Mouse (Mus musculus) layer of hippocampus, postnatal 10 days (tissue): ENCODE results near the gene Pitpnc1. TPM values are rescaled to one million over a fixed set of nuclear protein-coding genes. Genes with fewer than 3 reads are reported as not detected.

Experiments used
- DNase-seq, 2 experiments: peaks; one replicate each; pipeline ENCODE4 v3.0.0; 2021; ENCODE audit warnings: low spot score in 2 of 2
- total RNA-seq, 2 experiments: library from RNA; stranded (reverse); gene quantifications; 2 replicates each; pipeline ENCODE4 v1.2.3; 2021

The Pitpnc1 gene
- total RNA-seq, 2 experiments from 2014 or later, result 60.3 to 65.2 TPM

- no peak for DNase-seq
Measured at GRCm38 (mm10) chr11:107410090-107410732, 60.3 kb downstream of the Pitpnc1 start.

- DNase-seq, result no peak
Measured at GRCm38 (mm10) chr11:107408886-107409285, 61.6 kb downstream of the Pitpnc1 start.

- DNase-seq, result no peak
Measured at GRCm38 (mm10) chr11:107407698-107408097, 62.8 kb downstream of the Pitpnc1 start.

DNA sequence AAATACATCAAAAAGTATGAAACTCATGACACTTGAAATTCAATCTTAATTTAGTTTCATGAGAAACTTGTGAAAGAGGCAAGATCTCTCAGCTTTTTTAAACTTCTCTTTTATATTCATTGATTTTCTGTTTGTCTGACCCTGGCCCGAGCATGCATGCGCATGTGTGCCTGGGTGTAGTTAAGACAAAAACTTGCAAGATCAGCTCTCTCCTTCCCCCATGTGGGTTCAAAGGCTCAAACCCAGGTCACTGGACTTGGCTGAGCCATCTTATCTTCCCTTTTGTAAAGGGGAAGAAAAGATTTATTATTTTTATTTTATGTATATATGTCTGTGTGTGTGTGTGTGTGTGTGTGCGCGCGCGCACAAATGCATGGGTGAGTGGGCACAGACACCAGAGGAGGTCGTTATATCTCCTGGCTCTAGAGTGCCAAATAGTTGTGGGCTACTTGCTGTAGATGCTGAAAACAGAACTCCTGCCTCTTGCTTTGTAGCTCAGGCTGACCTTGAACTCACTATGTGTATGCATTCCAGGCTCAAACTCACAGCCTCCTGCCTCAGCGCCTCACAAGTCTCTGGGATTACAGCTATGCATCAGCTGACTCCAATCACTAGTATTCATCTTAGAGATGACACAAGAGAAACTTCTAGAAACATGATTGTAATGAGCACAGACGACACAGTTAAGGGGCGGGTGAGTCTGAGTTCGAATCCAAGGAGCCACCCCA is 64.7 kb downstream of the Pitpnc1 start:
- DNase-seq, result no peak

- no peak for DNase-seq
Measured at GRCm38 (mm10) chr11:107403309-107403708, 67.2 kb downstream of the Pitpnc1 start.

DNA sequence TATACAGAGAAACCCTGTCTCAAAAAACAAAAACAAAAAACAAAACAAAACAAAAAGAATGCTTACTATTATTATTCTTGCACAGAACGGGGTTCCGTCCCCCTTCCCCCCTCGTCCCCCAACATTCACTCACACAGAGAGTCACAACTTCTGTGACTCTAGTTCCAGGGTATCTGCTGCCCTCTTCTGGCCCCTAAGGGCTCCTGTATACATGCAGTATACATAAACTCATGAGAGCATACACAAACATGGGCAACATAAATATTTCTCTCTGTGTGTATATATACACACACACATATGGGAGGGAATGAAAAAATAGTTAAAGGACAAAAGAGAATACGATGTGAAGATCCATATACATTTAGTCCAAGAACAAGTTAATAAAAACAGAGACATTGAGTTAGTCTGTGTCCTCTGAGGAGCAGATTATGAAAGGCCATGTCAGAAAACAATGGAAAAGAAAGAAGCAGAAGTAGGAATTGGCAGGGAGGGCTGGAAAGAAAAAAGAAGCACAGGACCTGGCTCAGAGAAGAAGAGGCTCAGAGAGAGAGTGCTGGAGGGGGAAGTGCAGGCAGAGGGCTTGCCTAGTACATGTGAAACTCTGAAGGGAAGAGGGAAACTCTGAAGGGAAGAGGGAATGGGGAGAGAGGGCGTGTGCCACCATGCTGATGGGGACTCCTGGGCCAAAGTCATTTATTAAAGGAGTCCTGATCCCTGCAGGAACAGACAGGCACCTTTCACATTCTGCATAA is 68.5 kb downstream of the Pitpnc1 start:
- DNase-seq, result no peak

DNA sequence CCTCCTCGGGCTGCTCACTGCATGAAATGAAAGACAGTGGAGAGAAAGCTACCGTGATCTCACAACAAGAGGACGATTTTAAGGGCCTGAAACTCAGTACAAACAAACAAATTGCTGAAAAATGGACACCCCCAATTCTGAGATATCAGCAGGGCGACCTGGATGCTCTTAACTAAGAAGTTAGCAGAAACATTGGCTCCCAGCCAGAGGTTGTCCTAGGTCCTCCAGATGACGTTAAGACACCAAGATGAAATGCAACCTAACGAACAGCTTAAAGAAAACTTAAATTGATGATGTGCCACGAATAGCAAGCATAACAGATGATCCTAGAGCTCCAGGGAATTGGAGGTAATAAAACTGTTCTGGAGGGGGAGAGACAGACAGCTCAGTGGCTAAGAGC is 69.7 kb downstream of the Pitpnc1 start:
- DNase-seq, result no peak

DNA sequence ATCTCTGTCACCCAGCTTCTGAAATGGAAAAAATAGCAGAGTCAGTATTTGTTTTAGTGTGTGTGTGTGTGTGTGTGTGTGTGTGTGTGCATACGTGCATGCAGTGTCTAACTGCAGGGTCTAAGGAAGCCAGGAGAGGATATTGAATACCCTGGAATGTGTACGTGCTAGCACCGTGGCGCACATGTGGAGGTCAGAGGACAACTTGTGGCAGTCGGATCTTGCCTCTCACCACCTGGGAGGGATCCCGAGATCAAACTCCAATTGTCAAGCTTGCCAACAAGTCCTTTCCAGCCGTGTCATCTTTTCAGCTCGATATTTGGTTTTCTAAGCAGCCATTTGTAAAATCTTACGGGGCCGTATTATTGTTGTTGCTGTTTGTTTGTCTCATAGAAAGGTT is 70.5 kb downstream of the Pitpnc1 start:
- DNase-seq, result no peak

GRCm38 (mm10) chr11:107397326-107397998 is 73.0 kb downstream of the Pitpnc1 start:
- DNase-seq, result no peak

DNA sequence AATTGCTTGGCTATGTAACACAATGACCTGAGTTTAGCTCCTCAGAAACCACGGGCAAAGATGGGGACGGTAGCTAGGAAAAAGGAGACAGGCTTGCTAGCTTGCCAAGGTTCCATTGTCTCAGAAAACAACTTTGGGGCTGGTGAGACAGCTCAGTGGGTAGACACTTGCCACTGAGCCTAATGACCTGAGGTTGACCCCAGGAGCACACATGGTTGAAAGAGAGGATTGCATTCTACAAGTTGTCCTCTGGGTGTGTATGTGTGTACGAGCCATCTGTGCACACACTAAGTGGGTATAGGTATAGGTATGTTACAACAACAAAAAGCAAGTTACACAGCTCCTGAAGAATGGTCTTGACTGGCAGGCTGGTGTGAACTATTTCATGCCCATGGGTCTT is 76.3 kb downstream of the Pitpnc1 start:
- no peak for DNase-seq

- DNase-seq, result peak; percentile 53 to 59
Measured at GRCm38 (mm10) chr11:107393828-107394165, 76.7 kb downstream of the Pitpnc1 start.

DNA sequence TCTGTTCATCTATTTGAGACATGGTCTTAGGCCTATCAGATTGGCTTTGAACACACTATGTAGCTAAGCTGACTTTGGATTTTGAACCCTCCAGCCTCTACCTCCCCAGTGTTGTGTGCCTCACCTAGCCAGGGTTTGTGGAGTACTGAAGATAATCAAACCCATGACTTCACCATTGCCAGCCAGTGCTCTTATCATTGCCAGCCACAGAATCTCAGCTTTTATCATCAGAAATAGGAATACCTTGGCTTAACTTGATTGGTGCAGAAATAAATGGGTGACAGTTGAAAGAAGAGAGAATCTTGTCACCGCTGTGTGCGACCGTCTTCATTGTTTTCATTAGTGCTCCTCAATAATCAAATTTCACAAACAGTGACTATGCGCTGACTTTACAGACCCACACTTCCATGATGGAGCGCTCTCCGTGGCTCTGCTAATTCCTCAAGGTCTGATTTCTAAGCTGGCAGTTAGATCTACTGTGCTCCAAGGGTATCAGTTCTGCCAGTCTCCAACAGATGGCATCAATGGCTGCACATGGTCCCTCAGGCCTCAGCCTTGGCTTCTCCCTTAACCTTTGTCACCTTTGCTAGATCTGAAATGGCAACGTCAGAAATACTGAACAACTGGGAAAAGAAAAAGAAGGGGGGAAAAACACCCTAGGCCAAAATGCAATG is 77.2 kb downstream of the Pitpnc1 start:
- no peak for DNase-seq

DNA sequence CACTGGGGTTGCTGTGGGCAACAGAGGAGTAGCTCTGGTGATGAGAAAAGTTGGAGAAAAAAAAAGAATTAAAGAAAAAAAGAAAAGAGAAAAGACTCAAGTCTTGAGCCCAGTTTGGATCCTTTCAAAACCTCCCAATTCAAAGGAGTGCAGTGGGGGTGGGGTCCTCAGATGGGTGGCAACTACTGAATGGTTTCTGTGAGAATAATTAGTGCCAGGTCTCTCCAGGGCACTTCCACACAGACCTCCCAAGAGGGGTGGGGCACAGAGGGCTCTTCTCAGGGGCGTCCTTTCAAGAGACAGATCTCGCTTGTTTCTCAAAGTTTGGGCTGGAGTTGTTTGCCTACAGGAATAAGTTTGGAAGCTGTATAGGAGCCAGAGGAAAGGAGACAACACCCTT is 80.0 kb downstream of the Pitpnc1 start:
- peak; percentile 31 to 54 for DNase-seq

DNA sequence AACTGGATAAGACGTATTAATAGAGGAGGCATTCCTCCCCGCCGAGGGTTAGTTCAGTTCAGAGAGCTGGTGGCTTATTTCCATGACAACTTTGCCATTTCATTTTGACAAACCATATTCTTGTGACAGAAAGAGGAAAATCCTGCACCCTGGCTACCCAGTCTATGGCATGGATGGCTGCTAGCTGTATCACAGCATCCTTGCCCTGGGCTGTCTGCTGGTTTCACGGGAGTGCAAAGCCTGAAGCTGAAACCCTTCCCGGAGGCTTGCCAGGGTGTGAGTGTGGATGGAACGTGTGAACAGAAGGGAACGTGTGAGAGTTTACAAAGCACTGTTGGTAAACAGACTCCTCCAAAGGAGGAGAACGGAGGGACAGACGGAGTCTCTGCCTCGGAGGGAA is 80.5 kb downstream of the Pitpnc1 start:
- peak; percentile 44 to 51 for DNase-seq

- DNase-seq, result no peak
Measured at GRCm38 (mm10) chr11:107386481-107386880, 84.0 kb downstream of the Pitpnc1 start.

DNA sequence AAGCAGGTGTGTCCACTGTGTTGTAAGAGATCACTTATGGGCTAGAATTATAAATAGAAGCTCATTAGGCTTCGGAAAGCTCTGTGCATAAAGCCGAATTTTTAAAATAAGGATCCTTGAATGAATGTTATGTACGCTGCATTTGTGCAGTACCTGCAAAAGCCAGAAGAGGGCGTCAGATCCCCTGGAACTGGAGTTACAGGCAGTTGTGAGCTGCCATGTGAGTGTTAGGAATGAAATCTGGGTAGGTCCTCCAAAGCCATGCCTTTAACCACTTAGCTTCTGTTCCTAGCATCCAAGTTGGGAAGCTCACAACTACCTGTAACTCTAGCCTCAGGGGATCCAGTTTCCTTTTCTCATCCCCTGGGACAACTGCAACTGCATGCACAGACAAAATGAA is 85.2 kb downstream of the Pitpnc1 start:
- peak in 1 of 2 experiments; percentile 44 for DNase-seq

DNA sequence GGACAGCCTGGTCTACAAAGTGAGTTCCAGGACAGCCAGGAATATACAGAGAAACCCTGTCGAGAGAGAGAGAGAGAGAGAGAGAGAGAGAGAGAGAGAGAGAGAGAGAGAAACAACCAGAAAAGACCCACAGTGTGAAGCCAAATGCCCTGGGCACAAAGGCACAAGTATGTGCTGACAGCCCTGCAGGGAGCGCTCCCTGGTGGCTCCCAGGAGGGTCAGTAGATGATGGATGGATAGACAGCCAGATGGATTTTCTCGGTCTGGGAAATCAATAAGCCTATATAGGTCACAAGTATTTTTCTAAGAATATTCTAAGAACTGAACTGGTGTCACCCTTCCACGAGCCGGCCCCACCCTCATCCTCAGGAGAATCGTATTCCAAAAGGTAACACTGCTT is 86.5 kb downstream of the Pitpnc1 start:
- no peak for DNase-seq

DNA sequence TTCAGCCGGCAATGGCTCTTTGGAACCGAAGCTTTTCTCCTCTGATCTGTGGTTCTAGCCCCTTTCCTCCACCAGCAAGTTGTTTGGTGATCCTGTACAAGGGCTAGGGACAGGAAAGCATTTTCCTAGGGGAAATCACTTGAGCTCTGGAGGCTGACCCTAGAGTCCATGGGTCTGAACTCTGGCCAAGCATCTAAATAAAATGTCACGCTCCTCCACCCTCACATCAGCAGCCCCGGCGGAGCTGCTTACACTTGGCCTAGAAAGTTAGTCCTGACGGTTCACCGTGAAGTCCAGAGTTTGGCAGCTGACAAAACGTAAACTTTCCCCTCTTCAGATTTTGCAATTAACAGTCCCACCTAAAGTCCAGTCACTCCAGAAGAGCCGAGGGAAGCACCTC is 90.5 kb downstream of the Pitpnc1 start:
- no peak for DNase-seq

GRCm38 (mm10) chr11:107379089-107379845 is 91.2 kb downstream of the Pitpnc1 start:
- DNase-seq, result peak; percentile 57 to 76

DNA sequence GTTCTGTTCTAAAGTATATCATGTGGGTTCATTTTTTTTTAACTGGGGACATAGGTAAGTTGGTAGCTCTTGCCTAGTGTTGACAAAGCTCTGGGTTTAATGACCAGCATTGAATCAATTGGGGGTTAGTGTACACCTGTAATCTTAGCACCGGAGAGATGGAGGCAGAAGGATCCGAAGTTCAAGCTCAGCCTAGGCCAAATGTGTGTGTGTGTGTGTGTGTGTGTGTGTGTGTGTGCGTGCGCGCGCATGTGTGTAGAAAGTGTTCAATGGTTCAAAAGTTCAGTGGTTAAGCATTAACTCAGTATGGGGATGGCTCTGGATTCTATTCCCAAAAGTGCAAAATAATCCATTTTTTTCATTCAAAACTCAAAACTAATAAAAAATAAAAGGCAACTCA is 93.2 kb downstream of the Pitpnc1 start:
- no peak for DNase-seq
